8 mouse cellular contexts compared by ENCODE assay signal in the genomic region with DNA sequence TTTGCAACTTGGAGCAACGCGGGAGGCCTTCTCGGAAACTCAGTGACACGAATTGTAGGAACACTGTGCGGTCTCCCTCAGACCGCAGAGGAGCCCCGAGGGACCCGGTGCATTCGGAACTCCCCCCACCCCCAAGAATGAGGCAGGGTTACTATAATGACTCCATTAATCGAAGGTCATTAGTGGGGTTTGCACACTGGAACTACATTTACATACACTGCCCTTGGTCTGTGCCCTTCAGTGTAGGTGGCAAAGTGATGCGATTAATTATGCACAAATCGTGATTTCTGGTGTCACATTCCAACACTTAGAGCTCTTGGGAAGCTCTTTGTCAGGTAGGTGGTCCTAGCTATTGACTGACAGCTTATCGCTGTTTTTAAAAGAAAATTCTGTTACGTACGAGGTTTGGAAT. TPM values are rescaled to one million over a fixed set of nuclear protein-coding genes. Genes with fewer than 3 reads are reported as not detected.
DNase-seq lines count a peak whose midpoint lies in the region; ATAC-seq and TF ChIP-seq lines count a peak whose summit lies in the region.

No protein-coding gene starts in this region.

- H3K27ac ChIP-seq in heart, embryonic 12.5 days (ENCODE audit: poor library complexity, severe bottlenecking) = peak overlapping the region; percentile 97
- peak overlapping the region; percentile 95 for H3K27ac ChIP-seq in heart, postnatal 0 days (ENCODE audit: low read depth)
- peak overlapping the region; percentile 97 for H3K27ac ChIP-seq in limb, embryonic 15.5 days
- peak overlapping the region; percentile 98 for H3K27ac ChIP-seq in stomach, postnatal 0 days (replicated peaks)

- peak overlapping the region; percentile 76 for H3K9ac ChIP-seq in heart, embryonic 12.5 days
- H3K9ac ChIP-seq in heart, postnatal 0 days (replicated peaks; ENCODE audit: low read depth, low read length) = peak overlapping the region; percentile 55
- peak overlapping the region; percentile 60 for H3K9ac ChIP-seq in limb, embryonic 15.5 days
- peak overlapping the region; percentile 75 for H3K9ac ChIP-seq in stomach, postnatal 0 days (ENCODE audit: low read length)

- peak overlapping the region; percentile 93 for H3K4me3 ChIP-seq in heart, embryonic 12.5 days
- H3K4me3 ChIP-seq in heart, postnatal 0 days (ENCODE audit: low read depth, low read length) = peak overlapping the region; percentile 60
- H3K4me3 ChIP-seq in limb, embryonic 15.5 days = peak overlapping the region; percentile 78
- peak overlapping the region; percentile 78 for H3K4me3 ChIP-seq in stomach, postnatal 0 days (ENCODE audit: low read depth, low read length)

- intact Hi-C loops in left cerebral cortex, postnatal 36 days (cut with DNase I) = loop anchor here (5.0 to 10.0 kb wide), 6 partner anchors 66 to 888 kb away; no protein-coding TSS in a partner anchor

- H3K27me3 ChIP-seq in heart, embryonic 12.5 days (replicated peaks) = no peaks in the 10 kb centered on the region
- no peaks in the 10 kb centered on the region for H3K27me3 ChIP-seq in heart, postnatal 0 days (ENCODE audit: control insufficient read depth, insufficient read depth, low read length)
- no peaks in the 10 kb centered on the region for H3K27me3 ChIP-seq in limb, embryonic 15.5 days
- H3K27me3 ChIP-seq in stomach, postnatal 0 days (ENCODE audit: control insufficient read depth, insufficient read depth, low read length) = no peaks in the 10 kb centered on the region

- H3K9me3 ChIP-seq in heart, embryonic 12.5 days (replicated peaks) = no peaks in the 10 kb centered on the region
- no peaks in the 10 kb centered on the region for H3K9me3 ChIP-seq in heart, postnatal 0 days (replicated peaks; ENCODE audit: control insufficient read depth, low read length)
- no peaks in the 10 kb centered on the region for H3K9me3 ChIP-seq in limb, embryonic 15.5 days
- H3K9me3 ChIP-seq in stomach, postnatal 0 days (ENCODE audit: control insufficient read depth, low read length) = no peaks in the 10 kb centered on the region

- no peak for TF ChIP-seq CTCF in heart, postnatal 0 days (IDR thresholded peaks at IDR 0.05; ENCODE audit: low read depth)
- TF ChIP-seq CTCF in stomach, postnatal 0 days (IDR thresholded peaks at IDR 0.05; ENCODE audit: low read depth) = no peak

- no peak for ATAC-seq in heart, embryonic 12.5 days (ENCODE audit: insufficient number of reproducible peaks, low FRiP score)
- ATAC-seq in heart, postnatal 0 days (ENCODE audit: insufficient read depth, low read depth) = no peak
- no peak for ATAC-seq in limb, embryonic 15.5 days (ENCODE audit: insufficient number of reproducible peaks, low FRiP score, low TSS enrichment, low read depth)
- ATAC-seq in stomach, postnatal 0 days (ENCODE audit: low FRiP score, low TSS enrichment) = no peak

- H3K4me2 ChIP-seq in heart, embryonic 12.5 days = peak overlapping the region; percentile 86
- peak overlapping the region; percentile 76 for H3K4me2 ChIP-seq in heart, postnatal 0 days (ENCODE audit: low read depth, low read length)
- H3K4me2 ChIP-seq in limb, embryonic 15.5 days = peak overlapping the region; percentile 82
- H3K4me2 ChIP-seq in stomach, postnatal 0 days (replicated peaks; ENCODE audit: low read depth) = peak overlapping the region; percentile 91

- H3K36me3 ChIP-seq in heart, embryonic 12.5 days = 0 out of 2 replicates have a peak, but pooled peaks cover 2% of the 10 kb centered on the region
- H3K36me3 ChIP-seq in heart, postnatal 0 days (replicated peaks; ENCODE audit: control insufficient read depth, insufficient read depth, low read length) = no peaks in the 10 kb centered on the region
- H3K36me3 ChIP-seq in limb, embryonic 15.5 days = no peaks in the 10 kb centered on the region
- no peaks in the 10 kb centered on the region for H3K36me3 ChIP-seq in stomach, postnatal 0 days (ENCODE audit: control insufficient read depth, insufficient read depth, low read length)

- peaks cover 32% of the 10 kb centered on the region for H3K4me1 ChIP-seq in heart, embryonic 12.5 days (replicated peaks)
- H3K4me1 ChIP-seq in heart, postnatal 0 days (ENCODE audit: control insufficient read depth, insufficient read depth) = peaks cover 35% of the 10 kb centered on the region
- peaks cover 49% of the 10 kb centered on the region for H3K4me1 ChIP-seq in limb, embryonic 15.5 days
- peaks cover 15% of the 10 kb centered on the region for H3K4me1 ChIP-seq in stomach, postnatal 0 days (replicated peaks; ENCODE audit: control insufficient read depth, insufficient read depth)

- no peak for TF ChIP-seq EP300 in heart, postnatal 0 days (IDR thresholded peaks at IDR 0.05; ENCODE audit: low read depth)
- no peak for TF ChIP-seq EP300 in stomach, postnatal 0 days (optimal IDR thresholded peaks at IDR 0.05)

- under 1% methylated on average over 15 of the region's 15 CpGs for WGBS in heart, embryonic 12.5 days
- 5% methylated on average over 15 of the region's 15 CpGs for WGBS in heart, postnatal 0 days
- 2% methylated on average over 15 of the region's 15 CpGs for WGBS in limb, embryonic 15.5 days
- WGBS in stomach, postnatal 0 days = 3% methylated on average over 15 of the region's 15 CpGs

- no peak for DNase-seq in heart, adult 18-20 months
- DNase-seq in R1 (ENCODE audit: low read depth, low spot score) = peak; percentile 46
- peak; percentile 7 for DNase-seq in heart, postnatal 0 days (ENCODE audit: low spot score)
- no peak for DNase-seq in stomach, postnatal 0 days (ENCODE audit: low spot score)
- DNase-seq in left cerebral cortex, adult 8-10 months (ENCODE audit: low spot score in 2 of 2) = no peak
- no peak for DNase-seq in left cerebral cortex, postnatal 36 days (ENCODE audit: low spot score in 2 of 2)

RNA-seq across cellular contexts. Expression of a gene that starts 0.3 kb away (rescaled TPM):
- polyA plus RNA-seq in heart, embryonic 12.5 days (2016; fragmentation: Nextera tagmentation; extraction: Ambion mirVana) = 433 and 441 TPM in 2 replicates
- total RNA-seq in heart, adult 18-20 months (2021) = 10 to 100 TPM in 1 of 2 experiments, 1 to 10 TPM in 1; 8.8 to 13.0 TPM
- total RNA-seq in heart, postnatal 0 days (2014; rRNA removed; ENCODE audit: low replicate concordance) = 57.7 and 83.7 TPM in 2 replicates
- 131 and 136 TPM in 2 replicates for polyA plus RNA-seq in heart, postnatal 0 days (2015; fragmentation: Nextera tagmentation; extraction: Ambion mirVana)
- 265 and 283 TPM in 2 replicates for polyA plus RNA-seq in limb, embryonic 15.5 days (2015; fragmentation: Nextera tagmentation; extraction: Ambion mirVana)
- polyA plus RNA-seq in stomach, postnatal 0 days (2015; fragmentation: Nextera tagmentation; extraction: Ambion mirVana) = 315 and 330 TPM in 2 replicates
- total RNA-seq in left cerebral cortex, adult 8-10 months (2022) = 100 to 1,000 TPM; 131 to 145 (median 138) TPM
- 100 to 1,000 TPM; 155 to 170 TPM for total RNA-seq in left cerebral cortex, postnatal 36 days (2021)

Comparison
In these comparisons a context has a peak if more than half of its experiments do, and no peak if none do; other contexts are left out.
1. DNase-seq: peak in R1 (single experiment) and heart, postnatal 0 days (single experiment); none in heart, adult 18-20 months (0 of 2), stomach, postnatal 0 days (single experiment), left cerebral cortex, adult 8-10 months (0 of 2) and left cerebral cortex, postnatal 36 days (0 of 2).
2. Peak in every context shown above with its lines, with median percentiles within 50 percentile points of each other: H3K27ac ChIP-seq, H3K4me2 ChIP-seq, H3K4me3 ChIP-seq and H3K9ac ChIP-seq.